9 mouse cellular contexts compared by ENCODE assay signal in the genomic region with DNA sequence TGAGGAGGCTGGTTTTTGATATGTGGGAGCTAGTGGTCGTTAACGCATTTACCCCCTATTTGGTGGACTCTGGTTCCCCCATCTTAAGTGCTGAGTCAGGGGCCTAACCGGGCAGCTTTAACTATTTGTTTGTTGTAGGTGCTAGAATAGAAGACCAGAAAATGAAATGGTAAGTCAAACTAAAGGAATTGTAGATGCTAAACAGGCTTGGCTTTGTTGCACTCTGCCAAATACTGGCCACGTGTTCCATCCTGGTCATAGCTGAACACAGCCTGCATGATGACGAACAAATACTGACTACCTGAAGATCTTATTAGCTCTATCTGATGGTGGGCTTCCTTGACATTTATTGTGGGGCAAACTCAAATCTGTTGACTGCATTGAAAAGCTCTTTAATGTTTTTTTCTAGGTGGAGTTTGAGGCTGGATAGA. TPM values are rescaled to one million over a fixed set of nuclear protein-coding genes. Genes with fewer than 3 reads are reported as not detected.
A peak's percentile ranks its signal among the peaks of the same experiment; 100 is the strongest.
DNase-seq lines count a peak whose midpoint lies in the region; ATAC-seq lines count a peak whose summit lies in the region.
"Had no signal": no experiment of that assay in that cellular context is flagged by ENCODE, and none has a peak within 500 bp of the region (broad histone marks: within the 10 kb centered on the region; RNA-seq: fewer than 3 reads in every experiment).

No protein-coding gene starts in this region.

- peak overlapping the region; percentile 82 for H3K4me3 ChIP-seq in heart, embryonic 15.5 days
- peak overlapping the region; percentile 85 for H3K4me3 ChIP-seq in liver, embryonic 15.5 days (replicated peaks)

- no peaks in the 10 kb centered on the region for H3K27me3 ChIP-seq in heart, embryonic 15.5 days
- H3K27me3 ChIP-seq in liver, embryonic 15.5 days = no peaks in the 10 kb centered on the region
- H3K27me3 ChIP-seq: Patski had no signal

- WGBS in heart, embryonic 15.5 days = 2% methylated on average over 5 of the region's 5 CpGs
- under 1% methylated on average over 5 of the region's 5 CpGs for WGBS in liver, embryonic 15.5 days (ENCODE audit: insufficient replicate concordance)

- H3K4me2 ChIP-seq in heart, embryonic 15.5 days = peak overlapping the region; percentile 87
- peak overlapping the region; percentile 85 for H3K4me2 ChIP-seq in liver, embryonic 15.5 days

- peak overlapping the region; percentile 95 for H3K27ac ChIP-seq in heart, embryonic 15.5 days
- peak overlapping the region; percentile 98 for H3K27ac ChIP-seq in liver, embryonic 15.5 days (replicated peaks)

- H3K9ac ChIP-seq in heart, embryonic 15.5 days = peak overlapping the region; percentile 79
- peak overlapping the region; percentile 81 for H3K9ac ChIP-seq in liver, embryonic 15.5 days

- peak; percentile 20 for DNase-seq in adrenal gland, postnatal 10 days
- no peak for DNase-seq in adrenal gland, adult 8-10 months
- peak; percentile 5 for DNase-seq in right cerebral cortex, postnatal 4 days
- DNase-seq in right cerebral cortex, postnatal 14 days = no peak
- DNase-seq in ovary, adult 18-20 months (ENCODE audit: low spot score) = no peak
- DNase-seq in frontal cortex, postnatal 14 days (ENCODE audit: low spot score in 2 of 2) = no peak

- no peak for ATAC-seq in heart, embryonic 15.5 days (replicated peaks; ENCODE audit: insufficient number of reproducible peaks, insufficient read depth, low FRiP score, low read depth)
- ATAC-seq in liver, embryonic 15.5 days (ENCODE audit: insufficient read depth) = no peak
- ATAC-seq: Patski had no signal

- H3K9me3 ChIP-seq in heart, embryonic 15.5 days (replicated peaks) = no peaks in the 10 kb centered on the region
- H3K9me3 ChIP-seq in liver, embryonic 15.5 days (replicated peaks) = no peaks in the 10 kb centered on the region

- peaks cover 28% of the 10 kb centered on the region for H3K4me1 ChIP-seq in heart, embryonic 15.5 days (replicated peaks)
- peaks cover 55% of the 10 kb centered on the region for H3K4me1 ChIP-seq in liver, embryonic 15.5 days (replicated peaks)

- H3K36me3 ChIP-seq in heart, embryonic 15.5 days = peaks cover 41% of the 10 kb centered on the region
- peaks cover 55% of the 10 kb centered on the region for H3K36me3 ChIP-seq in liver, embryonic 15.5 days (replicated peaks)

RNA-seq across cellular contexts. Expression of a gene that starts 1.8 kb away (rescaled TPM):
- total RNA-seq in adrenal gland, postnatal 10 days (2021) = 10 to 100 TPM; 11.3 to 21.9 TPM
- total RNA-seq in adrenal gland, adult 8-10 months (2022) = 10 to 100 TPM; 13.1 to 27.1 (median 19.0) TPM
- polyA plus RNA-seq in heart, embryonic 15.5 days (2015; fragmentation: Nextera tagmentation; extraction: Ambion mirVana) = 6.4 and 7.4 TPM in 2 replicates
- polyA plus RNA-seq in liver, embryonic 15.5 days (2015; fragmentation: Nextera tagmentation; extraction: Ambion mirVana) = 1.3 and 2.0 TPM in 2 replicates

RNA-seq across cellular contexts. Expression of a gene that starts 34.0 kb away (rescaled TPM):
- 10 to 100 TPM; 26.3 to 30.1 TPM for total RNA-seq in adrenal gland, postnatal 10 days (2021)
- 10 to 100 TPM; 29.7 to 31.8 (median 31.0) TPM for total RNA-seq in adrenal gland, adult 8-10 months (2022)
- 26.6 and 28.1 TPM in 2 replicates for polyA plus RNA-seq in heart, embryonic 15.5 days (2015; fragmentation: Nextera tagmentation; extraction: Ambion mirVana)
- 29.9 and 30.5 TPM in 2 replicates for polyA plus RNA-seq in liver, embryonic 15.5 days (2015; fragmentation: Nextera tagmentation; extraction: Ambion mirVana)

RNA-seq across cellular contexts. Expression of a gene that starts 34.1 kb away (rescaled TPM):
- 1 to 10 TPM; 5.7 to 6.2 TPM for total RNA-seq in adrenal gland, postnatal 10 days (2021)
- 1 to 10 TPM; 1.7 to 3.6 (median 2.8) TPM for total RNA-seq in adrenal gland, adult 8-10 months (2022)
- polyA plus RNA-seq in heart, embryonic 15.5 days (2015; fragmentation: Nextera tagmentation; extraction: Ambion mirVana) = 18.4 and 20.5 TPM in 2 replicates
- 38.0 and 39.3 TPM in 2 replicates for polyA plus RNA-seq in liver, embryonic 15.5 days (2015; fragmentation: Nextera tagmentation; extraction: Ambion mirVana)

RNA-seq across cellular contexts. Expression of a gene that starts 58.0 kb away (rescaled TPM):
- total RNA-seq in adrenal gland, postnatal 10 days (2021) = 100 to 1,000 TPM; 292 to 761 TPM
- total RNA-seq in adrenal gland, adult 8-10 months (2022) = 1 to 10 TPM in 3 of 4 experiments, under 1 TPM in 1; 0.80 to 2.2 (median 1.6) TPM
- 2.0 and 3.5 TPM in 2 replicates for polyA plus RNA-seq in heart, embryonic 15.5 days (2015; fragmentation: Nextera tagmentation; extraction: Ambion mirVana)
- 916 and 1,075 TPM in 2 replicates for polyA plus RNA-seq in liver, embryonic 15.5 days (2015; fragmentation: Nextera tagmentation; extraction: Ambion mirVana)

Comparison
In these comparisons a context has a peak if more than half of its experiments do, and no peak if none do; other contexts are left out.
1. DNase-seq: peak in adrenal gland, postnatal 10 days (single experiment) and right cerebral cortex, postnatal 4 days (single experiment); none in adrenal gland, adult 8-10 months (single experiment), right cerebral cortex, postnatal 14 days (single experiment), ovary, adult 18-20 months (single experiment) and frontal cortex, postnatal 14 days (0 of 2).